Mouse (Mus musculus): ENCODE data around the gene Sub1. TPM values are rescaled to one million over a fixed set of nuclear protein-coding genes. Genes with fewer than 3 reads are reported as not detected.

Gene Sub1
- polyA plus RNA-seq (2015; fragmentation: Nextera tagmentation; extraction: Ambion mirVana), result 427 and 505 TPM in 2 replicates

GRCm38 (mm10) chr15:11996883-11997282, at the start of gene Sub1:
Gene Sub1, minus strand, starts transcription at chr15:11996983.

Other genes starting within 250 kb of the Sub1 start
- gene Npr3, start 89.7 kb downstream of the Sub1 start, polyA plus RNA-seq (2015; fragmentation: Nextera tagmentation; extraction: Ambion mirVana), result 2.2 and 2.5 TPM in 2 replicates
- gene Zfr, start 120.8 kb upstream of the Sub1 start, polyA plus RNA-seq (2015; fragmentation: Nextera tagmentation; extraction: Ambion mirVana), result 70.2 and 79.4 TPM in 2 replicates
- 4.4 and 5.2 TPM in 2 replicates for gene Mtmr12, start 208.0 kb upstream of the Sub1 start, polyA plus RNA-seq (2015; fragmentation: Nextera tagmentation; extraction: Ambion mirVana)